Mouse (Mus musculus) MEL (cell line): ENCODE results near the gene Tpcn2.

ENCODE experiments used
- CTCF ChIP-seq, 3 experiments: IDR thresholded peaks in 2 of 3; conservative IDR thresholded peaks in 1 of 3; 2 replicates each; pipeline ENCODE4 v1.5.1; 2011 to 2012; ENCODE audit warnings: low read length in 3 of 3, low read depth in 2 of 3, mild to moderate bottlenecking in 2 of 3, improper control_type of control experiment in 1 of 3, inconsistent platforms in 1 of 3, mixed read lengths in 1 of 3, moderate library complexity in 1 of 3; ENCODE audit not compliant: control insufficient read depth in 1 of 3, insufficient read depth in 1 of 3, poor library complexity in 1 of 3, severe bottlenecking in 1 of 3
- E2F4 ChIP-seq: IDR thresholded peaks from 2 replicates; pipeline ENCODE4 v1.6.1; 2011; ENCODE audit warnings: low read depth, low read length, improper control_type of control experiment, borderline replicate concordance
- MAX ChIP-seq: IDR thresholded peaks from 2 replicates; pipeline ENCODE4 v1.6.1; 2011; ENCODE audit warnings: low read length, improper control_type of control experiment
- MEF2A ChIP-seq: IDR thresholded peaks from 2 replicates; pipeline ENCODE4 v1.6.1; 2014; ENCODE audit warnings: low read depth, mild to moderate bottlenecking, inconsistent platforms, low read length, improper control_type of control experiment; ENCODE audit not compliant: poor library complexity, insufficient replicate concordance, severe bottlenecking; ENCODE audit errors: extremely low read depth
- MYC ChIP-seq: IDR thresholded peaks from 2 replicates; pipeline ENCODE4 v1.6.1; 2011; ENCODE audit warnings: low read depth, mild to moderate bottlenecking, low read length, improper control_type of control experiment, moderate library complexity
- POLR2A ChIP-seq, 2 experiments: IDR thresholded peaks; 2 replicates each; pipeline ENCODE4 v1.6.1; 2011 to 2012; ENCODE audit warnings: low read length in 2 of 2, mild to moderate bottlenecking in 2 of 2, control low read depth in 1 of 2, improper control_type of control experiment in 1 of 2, low read depth in 1 of 2, moderate library complexity in 1 of 2; ENCODE audit not compliant: control insufficient read depth in 1 of 2, insufficient read depth in 1 of 2, poor library complexity in 1 of 2

GRCm38 (mm10) chr7:145179691-145180091 is 104.1 kb downstream of the Tpcn2 start:
- TF ChIP-seq MYC (no peak), CTCF (IDR thresholded peaks at IDR 0.05 in 2 of 3, conservative IDR thresholded peaks at IDR 0.05 in 1 of 3; ENCODE audit: control insufficient read depth in 1 of 3, insufficient read depth in 1 of 3, low read depth in 2 of 3, low read length in 3 of 3, poor library complexity in 1 of 3, severe bottlenecking in 1 of 3) (no peak), E2F4 (no peak), MEF2A (no peak), MAX (no peak), POLR2A (IDR thresholded peaks at IDR 0.05; ENCODE audit: control insufficient read depth in 1 of 2, insufficient read depth in 1 of 2, low read depth in 1 of 2, low read length in 2 of 2, poor library complexity in 1 of 2) (no peak)
